Mouse (Mus musculus): ENCODE data around the gene Olfr1202. TPM values are rescaled to one million over a fixed set of nuclear protein-coding genes. Genes with fewer than 3 reads are reported as not detected.

The Olfr1202 gene
- polyA plus RNA-seq (2015; fragmentation: Nextera tagmentation; extraction: Ambion mirVana): not detected in 2 replicates

- 75% methylated on average over 1 of the region's 1 CpGs for WGBS (ENCODE audit: insufficient replicate concordance)
- H3K4me2 ChIP-seq (ENCODE audit: low read depth, low read length): no peak within 1 kb of the TSS
- H3K36me3 ChIP-seq (replicated peaks; ENCODE audit: insufficient read depth, low read length): no peaks in the 10 kb centered on the region
- DNase-seq (no peak), ATAC-seq (no peak)
- no peak within 1 kb of the TSS for H3K4me3 ChIP-seq (ENCODE audit: low read depth, low read length)
- TF ChIP-seq CTCF (IDR thresholded peaks at IDR 0.05; ENCODE audit: low read depth) (no peak), EP300 (IDR thresholded peaks at IDR 0.05; ENCODE audit: low read depth) (no peak)
- H3K27ac ChIP-seq (ENCODE audit: low read depth): no peak within 1 kb of the TSS
- no peak within 1 kb of the TSS for H3K9ac ChIP-seq (replicated peaks)
- H3K27me3 ChIP-seq (ENCODE audit: insufficient read depth, low read length): no peaks in the 10 kb centered on the region
- H3K4me1 ChIP-seq (ENCODE audit: insufficient read depth): no peaks in the 10 kb centered on the region
- H3K9me3 ChIP-seq (ENCODE audit: low read length): no peaks in the 10 kb centered on the region
Observed at GRCm38 (mm10) chr2:88814196-88814595, at the start of gene Olfr1202. Gene Olfr1202 (plus strand): TSS chr2:88814496.

- Histone ChIP-seq H3K9ac (replicated peaks) (no peak within 1 kb of the TSS), H3K27me3 (ENCODE audit: insufficient read depth, low read length) (no peaks in the 10 kb centered on the region), H3K36me3 (replicated peaks; ENCODE audit: insufficient read depth, low read length) (no peaks in the 10 kb centered on the region), H3K4me2 (ENCODE audit: low read depth, low read length) (no peak within 1 kb of the TSS), H3K4me1 (ENCODE audit: insufficient read depth) (no peaks in the 10 kb centered on the region), H3K4me3 (ENCODE audit: low read depth, low read length) (no peak within 1 kb of the TSS), H3K27ac (ENCODE audit: low read depth) (no peak within 1 kb of the TSS), H3K9me3 (ENCODE audit: low read length) (no peaks in the 10 kb centered on the region)
- 63% methylated on average over 2 of the region's 2 CpGs for WGBS (ENCODE audit: insufficient replicate concordance)
- ATAC-seq (no peak), DNase-seq (no peak)
- no peak for TF ChIP-seq EP300 (IDR thresholded peaks at IDR 0.05; ENCODE audit: low read depth)
- TF ChIP-seq CTCF (IDR thresholded peaks at IDR 0.05; ENCODE audit: low read depth): no peak
Observed at GRCm38 (mm10) chr2:88770388-88770787, 43.9 kb upstream of the Olfr1202 start, which contains the start of gene Olfr1200. Gene Olfr1200 (minus strand): TSS chr2:88770488.

GRCm38 (mm10) chr2:88792736-88793135, 21.6 kb upstream of the Olfr1202 start, which contains the start of gene Olfr1201:
Gene Olfr1201 (plus strand): TSS chr2:88793036.
- no peak for ATAC-seq
- H3K36me3 ChIP-seq (replicated peaks; ENCODE audit: insufficient read depth, low read length): no peaks in the 10 kb centered on the region
- no peaks in the 10 kb centered on the region for H3K4me1 ChIP-seq (ENCODE audit: insufficient read depth)
- 71% methylated on average over 6 of the region's 6 CpGs for WGBS (ENCODE audit: insufficient replicate concordance)
- no peak within 1 kb of the TSS for H3K9ac ChIP-seq (replicated peaks)
- H3K27me3 ChIP-seq (ENCODE audit: insufficient read depth, low read length): no peaks in the 10 kb centered on the region
- DNase-seq: no peak
- no peaks in the 10 kb centered on the region for H3K9me3 ChIP-seq (ENCODE audit: low read length)
- H3K27ac ChIP-seq (ENCODE audit: low read depth): no peak within 1 kb of the TSS
- no peak for TF ChIP-seq EP300 (IDR thresholded peaks at IDR 0.05; ENCODE audit: low read depth)
- TF ChIP-seq CTCF (IDR thresholded peaks at IDR 0.05; ENCODE audit: low read depth): no peak
- no peak within 1 kb of the TSS for H3K4me3 ChIP-seq (ENCODE audit: low read depth, low read length)
- no peak within 1 kb of the TSS for H3K4me2 ChIP-seq (ENCODE audit: low read depth, low read length)

GRCm38 (mm10) chr2:88829437-88829836, 15.1 kb downstream of the Olfr1202 start, which contains the start of gene Olfr1205:
Gene Olfr1205 (plus strand): TSS chr2:88829737.
- WGBS (ENCODE audit: insufficient replicate concordance): 79% methylated on average over 2 of the region's 2 CpGs
- TF ChIP-seq CTCF (IDR thresholded peaks at IDR 0.05; ENCODE audit: low read depth): no peak
- TF ChIP-seq EP300 (IDR thresholded peaks at IDR 0.05; ENCODE audit: low read depth): no peak
- no peaks in the 10 kb centered on the region for H3K9me3 ChIP-seq (ENCODE audit: low read length)
- ATAC-seq (no peak), DNase-seq (no peak)
- H3K36me3 ChIP-seq (replicated peaks; ENCODE audit: insufficient read depth, low read length): no peaks in the 10 kb centered on the region
- no peaks in the 10 kb centered on the region for H3K4me1 ChIP-seq (ENCODE audit: insufficient read depth)
- no peak within 1 kb of the TSS for H3K9ac ChIP-seq (replicated peaks)
- no peak within 1 kb of the TSS for H3K27ac ChIP-seq (ENCODE audit: low read depth)
- H3K4me2 ChIP-seq (ENCODE audit: low read depth, low read length): no peak within 1 kb of the TSS
- no peak within 1 kb of the TSS for H3K4me3 ChIP-seq (ENCODE audit: low read depth, low read length)
- no peaks in the 10 kb centered on the region for H3K27me3 ChIP-seq (ENCODE audit: insufficient read depth, low read length)

- H3K9ac ChIP-seq (replicated peaks): no peak overlapping the region
- DNase-seq (no peak), ATAC-seq (no peak)
- no peaks in the 10 kb centered on the region for H3K9me3 ChIP-seq (ENCODE audit: low read length)
- WGBS (ENCODE audit: insufficient replicate concordance): 54% methylated on average over 2 of the region's 2 CpGs
- TF ChIP-seq CTCF (IDR thresholded peaks at IDR 0.05; ENCODE audit: low read depth): no peak
- TF ChIP-seq EP300 (IDR thresholded peaks at IDR 0.05; ENCODE audit: low read depth): no peak
- no peaks in the 10 kb centered on the region for H3K36me3 ChIP-seq (replicated peaks; ENCODE audit: insufficient read depth, low read length)
- no peak overlapping the region for H3K4me3 ChIP-seq (ENCODE audit: low read depth, low read length)
- H3K27ac ChIP-seq (ENCODE audit: low read depth): no peak overlapping the region
- no peak overlapping the region for H3K4me2 ChIP-seq (ENCODE audit: low read depth, low read length)
- no peaks in the 10 kb centered on the region for H3K27me3 ChIP-seq (ENCODE audit: insufficient read depth, low read length)
- no peaks in the 10 kb centered on the region for H3K4me1 ChIP-seq (ENCODE audit: insufficient read depth)
Observed at GRCm38 (mm10) chr2:88838477-88838876, 24.2 kb downstream of the Olfr1202 start.

GRCm38 (mm10) chr2:88848992-88849391, 34.7 kb downstream of the Olfr1202 start, which contains the start of gene Olfr1204:
Gene Olfr1204 (plus strand): TSS chr2:88849292.
- no peak within 1 kb of the TSS for H3K27ac ChIP-seq (ENCODE audit: low read depth)
- WGBS (ENCODE audit: insufficient replicate concordance): 80% methylated on average over 1 of the region's 1 CpGs
- H3K4me3 ChIP-seq (ENCODE audit: low read depth, low read length): no peak within 1 kb of the TSS
- no peak within 1 kb of the TSS for H3K4me2 ChIP-seq (ENCODE audit: low read depth, low read length)
- no peaks in the 10 kb centered on the region for H3K27me3 ChIP-seq (ENCODE audit: insufficient read depth, low read length)
- TF ChIP-seq EP300 (IDR thresholded peaks at IDR 0.05; ENCODE audit: low read depth) (no peak), CTCF (IDR thresholded peaks at IDR 0.05; ENCODE audit: low read depth) (no peak)
- no peaks in the 10 kb centered on the region for H3K9me3 ChIP-seq (ENCODE audit: low read length)
- ATAC-seq: no peak
- H3K4me1 ChIP-seq (ENCODE audit: insufficient read depth): no peaks in the 10 kb centered on the region
- H3K36me3 ChIP-seq (replicated peaks; ENCODE audit: insufficient read depth, low read length): no peaks in the 10 kb centered on the region
- no peak for DNase-seq
- no peak within 1 kb of the TSS for H3K9ac ChIP-seq (replicated peaks)

Measured in liver, postnatal 0 days (tissue).